In the genomic region with DNA sequence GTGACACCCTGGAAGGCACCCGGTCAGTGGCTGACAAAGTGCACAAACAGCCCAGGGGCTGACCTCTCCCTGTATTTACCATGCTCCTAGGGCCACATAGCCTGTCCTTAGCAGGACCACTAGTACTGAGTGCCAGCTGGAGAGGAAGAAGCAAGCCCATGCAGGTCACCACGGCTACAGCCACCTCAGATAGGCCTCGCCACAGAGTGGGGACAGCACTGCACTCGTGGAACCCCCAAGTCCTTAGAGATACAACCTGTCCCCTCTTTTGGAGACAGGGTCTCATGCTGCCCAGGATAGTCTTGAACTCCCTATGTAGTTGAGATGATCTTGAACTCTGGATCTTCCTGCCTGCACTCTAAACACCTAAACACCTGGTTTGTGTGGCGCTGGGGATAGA, we compare ENCODE assay signal across 9 mouse cellular contexts. TPM values are rescaled to one million over a fixed set of nuclear protein-coding genes. Genes with fewer than 3 reads are reported as not detected.
DNase-seq lines count a peak whose midpoint lies in the region; ATAC-seq lines count a peak whose summit lies in the region.
"Had no signal": no experiment of that assay in that cellular context is flagged by ENCODE, and none has a peak within 500 bp of the region (broad histone marks: within the 10 kb centered on the region; RNA-seq: fewer than 3 reads in every experiment).

No protein-coding gene starts in this region.

- H3K4me1 ChIP-seq in heart, embryonic 13.5 days: peaks cover 46% of the 10 kb centered on the region
- peaks cover 31% of the 10 kb centered on the region for H3K4me1 ChIP-seq in lung, embryonic 16.5 days (replicated peaks; ENCODE audit: control insufficient read depth, insufficient read depth, low read length)
- H3K4me1 ChIP-seq in intestine, embryonic 15.5 days (replicated peaks): peaks cover 44% of the 10 kb centered on the region
- H3K4me1 ChIP-seq in stomach, embryonic 15.5 days: peaks cover 31% of the 10 kb centered on the region

- peak overlapping the region; percentile 51; the same call in 1 of the 2 replicates for H3K4me2 ChIP-seq in heart, embryonic 13.5 days
- H3K4me2 ChIP-seq in lung, embryonic 16.5 days (ENCODE audit: low read depth, low read length): no peak overlapping the region
- peak overlapping the region; percentile 81 for H3K4me2 ChIP-seq in intestine, embryonic 15.5 days (replicated peaks)
- H3K4me2 ChIP-seq in stomach, embryonic 15.5 days: peak overlapping the region; percentile 88

- ATAC-seq in heart, embryonic 13.5 days (ENCODE audit: extremely low read depth, insufficient number of reproducible peaks, low FRiP score, low TSS enrichment): no peak
- no peak for ATAC-seq in lung, embryonic 16.5 days (ENCODE audit: low read depth)
- ATAC-seq in intestine, embryonic 15.5 days: no peak
- no peak for ATAC-seq in stomach, embryonic 15.5 days (ENCODE audit: insufficient read depth, low FRiP score, low read depth)
- ATAC-seq: midbrain, embryonic 15.5 days had no signal

- 75% methylated on average over 5 of the region's 5 CpGs for WGBS in heart, embryonic 13.5 days
- 76% methylated on average over 5 of the region's 5 CpGs for WGBS in lung, embryonic 16.5 days
- WGBS in intestine, embryonic 15.5 days: 69% methylated on average over 5 of the region's 5 CpGs
- 78% methylated on average over 5 of the region's 5 CpGs for WGBS in stomach, embryonic 15.5 days

- DNase-seq in heart, adult 9 months (ENCODE audit: low spot score in 2 of 2): no peak
- no peak for DNase-seq in lung, postnatal 25 days (ENCODE audit: low spot score)
- DNase-seq in urinary bladder, postnatal 10 days (ENCODE audit: low spot score): no peak
- no peak for DNase-seq in embryo, embryonic 10.5 days (ENCODE audit: low spot score)

- peak overlapping the region; percentile 97 for H3K9ac ChIP-seq in heart, embryonic 13.5 days
- peak overlapping the region; percentile 57; the same call in 1 of the 2 replicates for H3K9ac ChIP-seq in lung, embryonic 16.5 days (ENCODE audit: low read length)
- peak overlapping the region; percentile 96 for H3K9ac ChIP-seq in intestine, embryonic 15.5 days
- no peak overlapping the region; the same call in 1 of the 2 replicates for H3K9ac ChIP-seq in stomach, embryonic 15.5 days
- H3K9ac ChIP-seq: midbrain, embryonic 15.5 days had no signal

- H3K4me3 ChIP-seq in heart, embryonic 13.5 days: no peak overlapping the region
- no peak overlapping the region for H3K4me3 ChIP-seq in lung, embryonic 16.5 days (ENCODE audit: low read length)
- H3K4me3 ChIP-seq in intestine, embryonic 15.5 days (replicated peaks): peak overlapping the region; percentile 94
- H3K4me3 ChIP-seq in stomach, embryonic 15.5 days (replicated peaks): peak overlapping the region; percentile 14; the same call in 1 of the 2 replicates
- H3K4me3 ChIP-seq: midbrain, embryonic 15.5 days had no signal

- peak overlapping the region; percentile 48; the same call in 1 of the 2 replicates for H3K27ac ChIP-seq in heart, embryonic 13.5 days (replicated peaks)
- peak overlapping the region; percentile 55; the same call in 1 of the 2 replicates for H3K27ac ChIP-seq in lung, embryonic 16.5 days (ENCODE audit: low read length)
- peak overlapping the region; percentile 79 for H3K27ac ChIP-seq in intestine, embryonic 15.5 days
- 0 out of 2 replicates have a peak overlapping the region, but pooled peaks have one; percentile 68 for H3K27ac ChIP-seq in stomach, embryonic 15.5 days
- H3K27ac ChIP-seq: midbrain, embryonic 15.5 days had no signal

- H3K36me3 ChIP-seq in heart, embryonic 13.5 days: peaks cover 22% of the 10 kb centered on the region
- H3K36me3 ChIP-seq in lung, embryonic 16.5 days (ENCODE audit: control insufficient read depth, insufficient read depth, low read length): 0 out of 2 replicates have a peak, but pooled peaks cover 5% of the 10 kb centered on the region
- 0 out of 2 replicates have a peak, but pooled peaks cover 3% of the 10 kb centered on the region for H3K36me3 ChIP-seq in intestine, embryonic 15.5 days
- 0 out of 2 replicates have a peak, but pooled peaks cover 4% of the 10 kb centered on the region for H3K36me3 ChIP-seq in stomach, embryonic 15.5 days
- H3K36me3 ChIP-seq: midbrain, embryonic 15.5 days had no signal

- no peaks in the 10 kb centered on the region for H3K27me3 ChIP-seq in heart, embryonic 13.5 days (replicated peaks)
- H3K27me3 ChIP-seq in lung, embryonic 16.5 days (ENCODE audit: control insufficient read depth, insufficient read depth, low read depth, low read length): no peaks in the 10 kb centered on the region
- no peaks in the 10 kb centered on the region for H3K27me3 ChIP-seq in intestine, embryonic 15.5 days (replicated peaks)
- H3K27me3 ChIP-seq in stomach, embryonic 15.5 days (replicated peaks): no peaks in the 10 kb centered on the region
- H3K27me3 ChIP-seq: midbrain, embryonic 15.5 days had no signal

- H3K9me3 ChIP-seq in heart, embryonic 13.5 days: no peaks in the 10 kb centered on the region
- H3K9me3 ChIP-seq in lung, embryonic 16.5 days (ENCODE audit: control insufficient read depth, low read length): no peaks in the 10 kb centered on the region
- no peaks in the 10 kb centered on the region for H3K9me3 ChIP-seq in intestine, embryonic 15.5 days
- H3K9me3 ChIP-seq in stomach, embryonic 15.5 days: no peaks in the 10 kb centered on the region
- H3K9me3 ChIP-seq: midbrain, embryonic 15.5 days had no signal

RNA-seq across cellular contexts. Expression of a gene that starts 3.6 kb away (rescaled TPM):
- polyA plus RNA-seq in heart, embryonic 13.5 days (2015; fragmentation: Nextera tagmentation; extraction: Ambion mirVana): 59.0 and 62.7 TPM in 2 replicates
- 68.7 and 70.9 TPM in 2 replicates for polyA plus RNA-seq in lung, embryonic 16.5 days (2015; fragmentation: Nextera tagmentation; extraction: Ambion mirVana)
- 245 and 269 TPM in 2 replicates for polyA plus RNA-seq in intestine, embryonic 15.5 days (2015; fragmentation: Nextera tagmentation; extraction: Ambion mirVana)
- 113 and 134 TPM in 2 replicates for polyA plus RNA-seq in stomach, embryonic 15.5 days (2015; fragmentation: Nextera tagmentation; extraction: Ambion mirVana)

RNA-seq across cellular contexts. Expression of a gene that starts 17.3 kb away (rescaled TPM):
- 1.5 and 2.0 TPM in 2 replicates for polyA plus RNA-seq in heart, embryonic 13.5 days (2015; fragmentation: Nextera tagmentation; extraction: Ambion mirVana)
- polyA plus RNA-seq in lung, embryonic 16.5 days (2015; fragmentation: Nextera tagmentation; extraction: Ambion mirVana): 1.8 and 2.2 TPM in 2 replicates
- 0.92 and 0.97 TPM in 2 replicates for polyA plus RNA-seq in intestine, embryonic 15.5 days (2015; fragmentation: Nextera tagmentation; extraction: Ambion mirVana)
- 4.4 and 5.8 TPM in 2 replicates for polyA plus RNA-seq in stomach, embryonic 15.5 days (2015; fragmentation: Nextera tagmentation; extraction: Ambion mirVana)

RNA-seq across cellular contexts. Expression of a gene that starts 17.9 kb away (rescaled TPM):
- 629 and 649 TPM in 2 replicates for polyA plus RNA-seq in heart, embryonic 13.5 days (2015; fragmentation: Nextera tagmentation; extraction: Ambion mirVana)
- polyA plus RNA-seq in lung, embryonic 16.5 days (2015; fragmentation: Nextera tagmentation; extraction: Ambion mirVana): 377 and 416 TPM in 2 replicates
- polyA plus RNA-seq in intestine, embryonic 15.5 days (2015; fragmentation: Nextera tagmentation; extraction: Ambion mirVana): 743 and 808 TPM in 2 replicates
- polyA plus RNA-seq in stomach, embryonic 15.5 days (2015; fragmentation: Nextera tagmentation; extraction: Ambion mirVana): 692 and 697 TPM in 2 replicates

RNA-seq across cellular contexts. Expression of a gene that starts 33.0 kb away (rescaled TPM):
- polyA plus RNA-seq in heart, embryonic 13.5 days (2015; fragmentation: Nextera tagmentation; extraction: Ambion mirVana): 23.4 and 26.4 TPM in 2 replicates
- 51.2 and 53.3 TPM in 2 replicates for polyA plus RNA-seq in lung, embryonic 16.5 days (2015; fragmentation: Nextera tagmentation; extraction: Ambion mirVana)
- 14.5 and 17.8 TPM in 2 replicates for polyA plus RNA-seq in intestine, embryonic 15.5 days (2015; fragmentation: Nextera tagmentation; extraction: Ambion mirVana)
- polyA plus RNA-seq in stomach, embryonic 15.5 days (2015; fragmentation: Nextera tagmentation; extraction: Ambion mirVana): 28.8 and 35.6 TPM in 2 replicates

RNA-seq across cellular contexts. Expression of a gene that starts 41.4 kb away (rescaled TPM):
- polyA plus RNA-seq in heart, embryonic 13.5 days (2015; fragmentation: Nextera tagmentation; extraction: Ambion mirVana): 0.53 and 0.62 TPM in 2 replicates
- polyA plus RNA-seq in lung, embryonic 16.5 days (2015; fragmentation: Nextera tagmentation; extraction: Ambion mirVana): 2.8 and 4.1 TPM in 2 replicates
- 1.0 and 1.1 TPM in 2 replicates for polyA plus RNA-seq in intestine, embryonic 15.5 days (2015; fragmentation: Nextera tagmentation; extraction: Ambion mirVana)
- polyA plus RNA-seq in stomach, embryonic 15.5 days (2015; fragmentation: Nextera tagmentation; extraction: Ambion mirVana): 1.4 and 1.6 TPM in 2 replicates

Comparison
In these comparisons a context has a peak if more than half of its experiments do, and no peak if none do; other contexts are left out.
1. H3K4me3 ChIP-seq: peak in intestine, embryonic 15.5 days (single experiment) and stomach, embryonic 15.5 days (single experiment); none in heart, embryonic 13.5 days (single experiment) and lung, embryonic 16.5 days (single experiment).
2. Peak in every context shown above with its lines, with median percentiles within 50 percentile points of each other: H3K27ac ChIP-seq.